Mouse (Mus musculus) liver, embryonic 15.5 days (tissue): Measurements from ENCODE around the gene Ankrd12. TPM values are rescaled to one million over a fixed set of nuclear protein-coding genes. Genes with fewer than 3 reads are reported as not detected.
A peak's percentile ranks its signal among the peaks of the same experiment; 100 is the strongest.

ENCODE experiments used
- ATAC-seq: fragments of 200-750 bp; cut with Nextera tagmentation; 2 replicates; pipeline ENCODE4 v1.8.0; 2017; ENCODE audit warnings: moderate number of reproducible peaks, mild to moderate bottlenecking, moderate library complexity; ENCODE audit not compliant: insufficient read depth
- H3K27ac ChIP-seq: fragments of 300-500 bp; sonication (generic); replicated peaks from 2 replicates; pipeline ENCODE4 v1.5.1; 2015; ENCODE audit warnings: mild to moderate bottlenecking, inconsistent platforms
- H3K27me3 ChIP-seq: fragments of 300-500 bp; sonication (generic); 2 replicates; pipeline ENCODE4 v1.6.1; 2015; ENCODE audit warnings: mild to moderate bottlenecking, inconsistent platforms
- H3K36me3 ChIP-seq: fragments of 300-500 bp; sonication (generic); replicated peaks from 2 replicates; pipeline ENCODE4 v1.6.1; 2015; ENCODE audit warnings: moderate library complexity, mild to moderate bottlenecking, inconsistent platforms
- H3K4me1 ChIP-seq: fragments of 300-500 bp; sonication (generic); replicated peaks from 2 replicates; pipeline ENCODE4 v1.6.1; 2015; ENCODE audit warnings: inconsistent platforms
- H3K4me2 ChIP-seq: fragments of 300-500 bp; sonication (generic); 2 replicates; pipeline ENCODE4 v1.6.1; 2015; ENCODE audit warnings: moderate library complexity, mild to moderate bottlenecking, inconsistent platforms
- H3K4me3 ChIP-seq: fragments of 300-500 bp; sonication (generic); replicated peaks from 2 replicates; pipeline ENCODE4 v1.5.1; 2015; ENCODE audit warnings: mild to moderate bottlenecking, inconsistent platforms
- H3K9ac ChIP-seq: fragments of 300-500 bp; sonication (generic); 2 replicates; pipeline ENCODE4 v1.6.1; 2015; ENCODE audit warnings: moderate library complexity, mild to moderate bottlenecking, inconsistent platforms
- H3K9me3 ChIP-seq: fragments of 300-500 bp; sonication (generic); replicated peaks from 2 replicates; pipeline ENCODE4 v1.6.1; 2016; ENCODE audit warnings: inconsistent platforms
- WGBS: fragments of 180-500 bp; shearing (Covaris S2); methylation state at CpG from one replicate; pipeline ENCODE4 v1.1.7; 2015; ENCODE audit warnings: mixed read lengths; ENCODE audit not compliant: insufficient replicate concordance; 5-methylcytosine and 5-hydroxymethylcytosine counted together
- polyA plus RNA-seq: library from polyadenylated mRNA; unstranded; fragments of >200 nt; fragmentation: Nextera tagmentation; extraction: Ambion mirVana; gene quantifications from 2 replicates; pipeline ENCODE4 v1.2.1, GENCODE M21; 2015

Ankrd12 gene
- 6.8 and 8.8 TPM in 2 replicates for polyA plus RNA-seq

GRCm38 (mm10) chr17:66076934-66077333 lies at the start of gene Ankrd12:
Gene Ankrd12, minus strand, starts transcription at chr17:66077089.
- peak within 1 kb of the TSS; percentile 98 for H3K4me2 ChIP-seq

GRCm38 (mm10) chr17:66125211-66125610 lies 48.3 kb upstream of the Ankrd12 start:
- peak overlapping the region; percentile 93; the same call in 1 of the 2 replicates for H3K4me3 ChIP-seq
- ATAC-seq = no peak
- peak overlapping the region; percentile 78 for H3K4me2 ChIP-seq
- H3K9me3 ChIP-seq = no peaks in the 10 kb centered on the region
- 0 out of 2 replicates have a peak overlapping the region, but pooled peaks have one; percentile 6 for H3K27ac ChIP-seq
- H3K27me3 ChIP-seq = no peaks in the 10 kb centered on the region
- WGBS = 75% methylated on average over 5 of the region's 5 CpGs
- H3K36me3 ChIP-seq = peaks cover 38% of the 10 kb centered on the region
- peaks cover 30% of the 10 kb centered on the region for H3K4me1 ChIP-seq
- 0 out of 2 replicates have a peak overlapping the region, but pooled peaks have one; percentile 82 for H3K9ac ChIP-seq

More at GRCm38 (mm10) chr17:66076934-66077333, at the start of gene Ankrd12:
- no peaks in the 10 kb centered on the region for H3K27me3 ChIP-seq
- H3K4me1 ChIP-seq = peaks cover 28% of the 10 kb centered on the region
- peak; percentile 95 for ATAC-seq
- peaks cover 24% of the 10 kb centered on the region for H3K36me3 ChIP-seq
- peak within 1 kb of the TSS; percentile 80 for H3K9ac ChIP-seq
- H3K9me3 ChIP-seq = no peaks in the 10 kb centered on the region
- H3K4me3 ChIP-seq = peak within 1 kb of the TSS; percentile 97
- peak within 1 kb of the TSS; percentile 99 for H3K27ac ChIP-seq
- WGBS = 2% methylated on average over 53 of the region's 53 CpGs

DNA sequence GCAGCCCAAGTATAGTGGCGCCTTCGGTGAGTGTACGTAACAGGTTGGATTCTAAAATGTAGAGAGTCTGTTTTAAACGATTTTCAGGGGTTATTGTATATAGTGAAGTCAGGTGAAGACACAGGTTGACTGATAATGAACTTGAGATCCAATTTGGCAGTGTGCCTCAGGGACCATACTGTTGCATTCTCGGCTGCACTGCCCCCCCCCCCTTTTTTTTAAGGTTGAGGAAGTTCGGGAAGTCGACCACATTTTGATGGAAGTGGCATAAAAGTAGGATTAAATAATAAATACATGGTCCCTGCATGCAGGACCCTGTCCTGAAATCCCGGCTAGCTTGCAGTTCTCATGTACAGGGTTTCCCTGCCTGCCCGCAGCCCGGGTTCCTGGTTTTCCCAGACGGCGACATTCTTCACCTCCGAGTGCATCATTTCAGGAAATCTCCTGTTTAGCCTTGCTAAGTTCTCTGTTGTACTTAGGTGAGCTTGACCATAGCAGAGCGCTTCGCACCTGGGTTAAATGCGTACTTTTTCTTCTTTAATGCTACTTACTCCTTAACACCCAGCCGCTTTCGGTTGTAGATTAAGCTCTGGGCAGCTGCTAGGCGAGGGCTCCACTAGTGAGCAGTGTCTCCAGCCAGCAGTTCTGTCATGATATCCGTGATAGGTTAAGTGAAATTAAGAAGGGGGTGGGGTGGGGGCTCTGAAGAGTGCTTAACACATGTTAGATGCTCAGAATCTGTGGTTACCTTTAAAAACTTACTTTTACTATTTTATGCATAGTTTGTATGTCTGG lies 47.1 kb upstream of the Ankrd12 start:
- under 1% methylated on average over 20 of the region's 20 CpGs for WGBS
- Histone ChIP-seq H3K27me3 (no peaks in the 10 kb centered on the region), H3K27ac (peak overlapping the region; percentile 92), H3K9me3 (no peaks in the 10 kb centered on the region), H3K4me1 (peaks cover 30% of the 10 kb centered on the region), H3K36me3 (peaks cover 39% of the 10 kb centered on the region), H3K9ac (peak overlapping the region; percentile 82), H3K4me3 (peak overlapping the region; percentile 93), H3K4me2 (peak overlapping the region; percentile 78)
- peak; percentile 13 for ATAC-seq

DNA sequence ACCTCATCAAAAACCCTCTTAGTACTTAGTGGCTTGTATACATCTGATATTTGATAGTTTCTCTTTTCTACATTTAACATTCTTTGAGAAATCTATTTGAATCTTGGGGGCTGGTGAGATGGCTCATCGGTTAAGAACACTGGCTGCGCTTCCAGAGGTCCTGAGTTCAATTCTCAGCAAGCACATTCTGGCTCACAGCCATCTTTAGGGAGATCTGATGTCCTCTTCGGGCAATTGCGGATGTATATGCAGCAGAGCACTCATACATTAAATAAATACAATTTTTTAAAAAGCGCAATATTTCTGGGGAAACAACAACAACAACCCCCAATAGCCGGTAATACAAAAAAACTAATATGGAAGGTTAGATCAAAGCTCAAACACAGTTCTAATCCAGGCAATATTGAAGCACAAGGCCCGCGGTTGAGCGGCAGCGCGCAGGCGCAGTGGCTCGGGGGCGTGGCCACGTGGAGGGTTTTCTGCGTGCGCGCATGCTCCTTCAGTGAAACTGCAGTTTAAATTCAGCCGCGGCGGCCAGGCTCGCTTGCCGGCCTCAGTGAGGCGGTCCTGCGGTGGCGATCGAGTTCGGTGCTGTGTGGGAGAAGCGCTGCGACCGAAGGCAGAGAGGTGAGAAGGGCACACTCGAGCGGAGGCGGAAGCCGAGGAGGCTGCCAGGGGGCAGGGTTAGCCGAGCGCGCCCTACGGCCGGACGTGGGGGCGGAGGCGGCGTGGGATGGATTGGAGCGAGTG lies 46.4 kb upstream of the Ankrd12 start, which contains the start of gene Ddx11:
Gene Ddx11 (plus strand): TSS at position 455 of the 750 bp plus-strand sequence.
- Histone ChIP-seq H3K9ac (peak within 1 kb of the TSS; percentile 82), H3K27me3 (no peaks in the 10 kb centered on the region), H3K4me1 (peaks cover 30% of the 10 kb centered on the region), H3K36me3 (peaks cover 40% of the 10 kb centered on the region), H3K4me3 (peak within 1 kb of the TSS; percentile 93), H3K4me2 (peak within 1 kb of the TSS; percentile 78), H3K9me3 (no peaks in the 10 kb centered on the region), H3K27ac (peak within 1 kb of the TSS; percentile 92)
- ATAC-seq = peak; percentile 88
- WGBS = 4% methylated on average over 45 of the region's 45 CpGs

DNA sequence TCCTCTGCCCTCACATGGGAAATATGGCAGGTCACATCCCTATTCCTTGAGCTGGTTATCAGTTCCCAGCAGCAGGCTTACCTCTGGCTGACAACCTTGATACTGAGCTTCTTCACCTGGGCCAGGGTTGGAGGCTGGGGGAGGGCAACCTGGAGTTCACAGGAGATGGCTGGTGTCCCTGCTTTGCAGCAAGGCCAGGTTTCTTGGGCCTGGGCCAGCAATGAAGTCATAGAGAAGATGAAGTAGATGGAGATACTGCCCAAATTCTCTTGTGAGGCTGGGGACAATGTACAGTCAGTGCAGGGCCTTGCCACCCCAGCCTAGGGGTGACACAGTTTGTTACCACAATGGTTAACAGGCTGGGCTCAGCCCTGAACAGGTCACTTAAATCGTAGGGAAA lies 43.8 kb upstream of the Ankrd12 start:
- H3K4me3 ChIP-seq = no peak overlapping the region
- H3K9ac ChIP-seq = no peak overlapping the region
- H3K36me3 ChIP-seq = peaks cover 43% of the 10 kb centered on the region
- no peak for ATAC-seq
- 63% methylated on average over 1 of the region's 1 CpGs for WGBS
- no peak overlapping the region for H3K4me2 ChIP-seq
- H3K9me3 ChIP-seq = no peaks in the 10 kb centered on the region
- no peaks in the 10 kb centered on the region for H3K27me3 ChIP-seq
- H3K27ac ChIP-seq = no peak overlapping the region
- H3K4me1 ChIP-seq = peaks cover 30% of the 10 kb centered on the region

- 81% methylated on average over 8 of the region's 8 CpGs for WGBS
- ATAC-seq = no peak
Measured at GRCm38 (mm10) chr17:66118991-66119390, 42.1 kb upstream of the Ankrd12 start.

DNA sequence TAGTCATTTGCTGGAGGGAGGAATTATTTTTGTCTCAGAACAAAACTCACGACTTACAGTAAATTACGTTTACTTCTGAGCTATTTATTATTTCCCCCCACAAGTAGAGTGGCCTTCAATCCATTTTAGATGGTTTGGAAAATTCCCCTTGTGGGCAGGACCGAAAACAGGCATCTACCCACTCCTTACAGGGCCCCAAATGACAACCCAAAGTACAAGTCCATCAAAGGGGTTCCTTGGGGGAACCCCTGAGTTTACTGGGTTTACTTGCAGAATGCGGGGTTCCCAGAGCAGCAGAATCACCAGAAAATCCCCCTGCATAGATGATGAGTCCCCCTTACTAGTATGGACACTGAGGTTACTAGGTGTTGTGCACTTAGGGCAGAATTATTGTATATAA lies 35.3 kb upstream of the Ankrd12 start:
- ATAC-seq = no peak
- WGBS = 29% methylated on average over 4 of the region's 4 CpGs
- Histone ChIP-seq H3K27me3 (no peaks in the 10 kb centered on the region), H3K36me3 (peaks cover 36% of the 10 kb centered on the region), H3K4me2 (peak overlapping the region; percentile 72), H3K4me3 (peak overlapping the region; percentile 92), H3K4me1 (peaks cover 35% of the 10 kb centered on the region), H3K9me3 (no peaks in the 10 kb centered on the region), H3K9ac (peak overlapping the region; percentile 89), H3K27ac (peak overlapping the region; percentile 84)

More at GRCm38 (mm10) chr17:66118991-66119390, 42.1 kb upstream of the Ankrd12 start:
- Histone ChIP-seq H3K9me3 (no peaks in the 10 kb centered on the region), H3K4me1 (peaks cover 15% of the 10 kb centered on the region), H3K27ac (no peak overlapping the region), H3K9ac (no peak overlapping the region), H3K4me2 (no peak overlapping the region), H3K4me3 (no peak overlapping the region), H3K36me3 (peaks cover 60% of the 10 kb centered on the region), H3K27me3 (no peaks in the 10 kb centered on the region)

GRCm38 (mm10) chr17:66111402-66111959 lies 34.6 kb upstream of the Ankrd12 start, which contains the start of gene Washc1:
Gene Washc1, plus strand, starts transcription at chr17:66111545.
- H3K27me3 ChIP-seq = no peaks in the 10 kb centered on the region
- H3K9me3 ChIP-seq = no peaks in the 10 kb centered on the region
- ATAC-seq = peak; percentile 98
- H3K4me1 ChIP-seq = peaks cover 38% of the 10 kb centered on the region
- H3K36me3 ChIP-seq = peaks cover 29% of the 10 kb centered on the region
- H3K4me3 ChIP-seq = peak within 1 kb of the TSS; percentile 92
- H3K4me2 ChIP-seq = peak within 1 kb of the TSS; percentile 72
- H3K9ac ChIP-seq = peak within 1 kb of the TSS; percentile 89
- WGBS = under 1% methylated on average over 41 of the region's 41 CpGs
- peak within 1 kb of the TSS; percentile 84 for H3K27ac ChIP-seq

GRCm38 (mm10) chr17:66110746-66111145 lies 33.9 kb upstream of the Ankrd12 start:
- no peak for ATAC-seq
- 19% methylated on average over 6 of the region's 6 CpGs for WGBS
- peak overlapping the region; percentile 92 for H3K4me3 ChIP-seq
- H3K27ac ChIP-seq = peak overlapping the region; percentile 84
- H3K9me3 ChIP-seq = no peaks in the 10 kb centered on the region
- peak overlapping the region; percentile 72 for H3K4me2 ChIP-seq
- peaks cover 38% of the 10 kb centered on the region for H3K4me1 ChIP-seq
- H3K27me3 ChIP-seq = no peaks in the 10 kb centered on the region
- H3K36me3 ChIP-seq = peaks cover 22% of the 10 kb centered on the region
- H3K9ac ChIP-seq = peak overlapping the region; percentile 89

- H3K4me3 ChIP-seq = no peak overlapping the region
- H3K9ac ChIP-seq = no peak overlapping the region
- H3K36me3 ChIP-seq = no peaks in the 10 kb centered on the region
- no peak overlapping the region for H3K27ac ChIP-seq
- H3K27me3 ChIP-seq = no peaks in the 10 kb centered on the region
- WGBS = 67% methylated on average over 4 of the region's 4 CpGs
- H3K4me1 ChIP-seq = peaks cover 46% of the 10 kb centered on the region
- H3K9me3 ChIP-seq = no peaks in the 10 kb centered on the region
- H3K4me2 ChIP-seq = no peak overlapping the region
- ATAC-seq = no peak
Measured at GRCm38 (mm10) chr17:66108198-66108597, 31.3 kb upstream of the Ankrd12 start.
